Mouse (Mus musculus) left cerebral cortex, adult 11 months (tissue): ENCODE results near the gene Aplnr.
A peak's percentile ranks its signal among the peaks of the same experiment; 100 is the strongest.

Experiments used
- DNase-seq: peaks from one replicate; pipeline ENCODE4 v3.0.0; 2022; ENCODE audit warnings: low spot score

Aplnr gene

DNA sequence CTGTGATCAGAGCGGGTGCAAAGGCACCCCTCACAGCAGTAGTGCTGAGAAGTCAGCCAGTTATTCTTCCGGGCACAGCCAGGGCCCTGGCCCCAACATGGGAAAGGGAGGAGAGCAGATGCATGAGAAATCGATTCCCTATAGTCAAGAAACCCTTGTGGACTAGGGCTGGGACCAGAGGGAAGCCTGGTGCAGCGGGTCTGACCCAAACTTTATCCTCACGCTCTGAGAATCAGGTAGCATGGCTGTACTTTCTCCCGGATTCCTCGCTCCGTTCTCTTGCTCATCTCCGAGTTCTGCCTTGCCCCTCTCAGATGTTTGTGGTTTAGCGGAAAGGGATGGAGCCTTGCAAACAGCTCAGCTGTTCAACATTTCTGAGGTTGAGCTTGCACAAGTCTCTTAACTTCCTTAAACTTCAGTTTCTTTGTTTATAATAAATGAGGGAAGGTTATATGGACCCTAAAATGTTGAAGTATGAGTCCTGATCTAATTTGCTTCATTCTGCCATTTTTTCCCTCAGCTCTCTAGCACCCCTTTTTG, 1.6 kb downstream of the Aplnr start:
- DNase-seq = no peak

- DNase-seq = no peak
Measured at GRCm38 (mm10) chr2:85138143-85138542, 2.1 kb downstream of the Aplnr start.

DNA sequence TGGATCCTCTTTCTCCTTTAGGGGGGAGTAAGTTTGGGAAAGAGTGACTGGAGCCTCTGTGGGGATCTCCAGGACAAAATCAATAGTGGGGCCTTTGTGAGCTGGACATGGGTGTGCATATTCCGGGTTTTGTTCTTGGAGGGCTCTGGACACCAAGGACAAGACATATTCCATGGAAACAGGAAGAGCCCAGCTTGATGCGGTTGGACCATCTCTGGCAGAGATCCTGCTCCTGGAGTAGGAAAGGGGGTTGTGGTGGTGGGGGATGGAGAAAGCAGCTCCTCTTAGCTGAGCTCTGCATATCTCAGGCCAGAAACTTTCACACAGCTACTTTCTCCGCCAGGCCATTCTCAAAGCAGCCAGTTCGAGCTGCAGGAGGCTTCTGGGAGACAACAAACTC, 3.4 kb downstream of the Aplnr start:
- DNase-seq = no peak

- no peak for DNase-seq
Measured at GRCm38 (mm10) chr2:85139846-85140245, 3.8 kb downstream of the Aplnr start.

DNA sequence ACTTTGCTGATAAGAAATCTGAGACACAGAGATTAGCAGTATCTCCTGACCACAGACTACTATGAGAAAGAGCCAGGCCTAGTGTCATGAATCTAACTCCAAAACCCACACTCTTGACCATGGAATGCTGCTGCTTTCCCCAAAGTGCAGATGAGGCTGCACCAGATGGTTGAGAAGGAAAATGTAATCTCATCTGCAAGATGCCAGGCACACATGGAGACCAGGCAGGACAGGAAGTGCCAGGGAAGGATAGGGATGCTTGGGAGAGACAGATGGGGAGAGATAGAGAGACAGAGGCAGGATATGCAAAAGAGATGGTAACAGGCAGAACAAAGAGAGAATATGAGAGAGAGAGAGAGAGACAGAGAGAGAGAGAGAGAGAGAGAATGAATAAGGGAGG, 4.8 kb downstream of the Aplnr start:
- no peak for DNase-seq

DNA sequence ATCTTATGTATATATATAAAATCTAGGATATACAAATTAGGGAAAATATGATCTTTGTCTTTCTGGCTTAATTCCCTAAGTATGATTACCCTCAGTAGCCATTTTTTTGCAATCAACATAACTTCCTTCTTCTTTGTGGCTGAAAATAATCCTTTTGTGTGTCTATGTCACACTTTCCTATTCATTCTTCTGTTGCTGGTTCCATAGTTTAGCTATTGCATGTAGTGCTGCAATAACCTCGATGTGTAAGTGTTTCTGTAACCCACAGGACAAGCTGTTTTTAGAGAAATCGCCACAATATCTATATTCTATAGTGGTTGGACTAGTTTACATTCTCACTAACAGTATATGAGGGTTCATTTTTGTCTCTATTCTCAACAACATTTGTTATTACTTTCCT, 8.9 kb downstream of the Aplnr start:
- no peak for DNase-seq

DNA sequence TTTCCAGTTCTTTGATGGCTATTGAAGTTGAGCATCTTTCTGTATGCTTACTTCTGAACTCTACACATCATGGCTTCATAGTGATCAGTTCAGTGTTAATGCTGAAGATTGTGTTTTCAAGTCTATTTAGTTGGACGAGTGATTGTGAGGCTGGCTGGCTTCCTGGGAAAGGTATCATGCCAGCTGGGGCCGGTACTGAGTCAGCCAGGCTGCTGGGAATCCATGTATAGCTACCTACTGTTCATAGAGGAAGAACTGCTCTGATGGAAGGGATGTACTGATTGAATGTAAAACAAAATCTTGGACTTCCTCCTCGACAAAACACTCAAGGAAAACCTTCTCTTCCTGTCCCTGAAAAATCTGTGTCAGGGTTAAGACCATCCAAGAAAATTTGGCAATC, 9.3 kb downstream of the Aplnr start:
- DNase-seq = no peak

- no peak for DNase-seq
Measured at GRCm38 (mm10) chr2:85147481-85147880, 11.5 kb downstream of the Aplnr start.

- no peak for DNase-seq
Measured at GRCm38 (mm10) chr2:85150373-85150772, 14.3 kb downstream of the Aplnr start.

- peak; percentile 12 for DNase-seq
Measured at GRCm38 (mm10) chr2:85151233-85151632, 15.2 kb downstream of the Aplnr start.

- DNase-seq = no peak
Measured at GRCm38 (mm10) chr2:85155334-85155733, 19.3 kb downstream of the Aplnr start.

GRCm38 (mm10) chr2:85156136-85156535, 20.1 kb downstream of the Aplnr start:
- no peak for DNase-seq

- no peak for DNase-seq
Measured at GRCm38 (mm10) chr2:85157382-85157781, 21.4 kb downstream of the Aplnr start.

- DNase-seq = no peak
Measured at GRCm38 (mm10) chr2:85160901-85161637, 25.0 kb downstream of the Aplnr start.

- no peak for DNase-seq
Measured at GRCm38 (mm10) chr2:85161638-85162093, 25.6 kb downstream of the Aplnr start.

GRCm38 (mm10) chr2:85163311-85164047, 27.5 kb downstream of the Aplnr start:
- DNase-seq = no peak

- DNase-seq = no peak
Measured at GRCm38 (mm10) chr2:85167624-85168023, 31.6 kb downstream of the Aplnr start.

DNA sequence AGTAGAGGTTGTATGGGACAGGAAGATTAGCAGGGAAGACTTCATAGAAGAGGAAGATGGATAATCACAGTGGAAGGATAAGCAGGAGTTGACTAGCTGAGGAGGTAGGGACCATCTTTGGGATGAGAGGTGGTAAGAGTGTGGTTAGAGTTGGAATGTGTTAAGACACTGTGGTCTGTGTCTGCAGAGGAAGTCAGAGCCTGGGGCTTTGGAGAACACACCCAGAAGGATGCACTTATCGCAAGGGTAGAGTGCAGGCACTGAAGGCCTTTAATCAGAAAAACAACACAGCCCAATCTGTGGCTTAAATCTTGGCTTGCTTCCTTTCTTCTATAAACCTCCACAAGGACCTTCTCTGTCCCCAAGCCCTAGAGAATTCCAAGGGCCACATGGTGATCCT, 32.3 kb downstream of the Aplnr start:
- DNase-seq = no peak

- DNase-seq = no peak
Measured at GRCm38 (mm10) chr2:85172071-85172762, 36.2 kb downstream of the Aplnr start.

DNA sequence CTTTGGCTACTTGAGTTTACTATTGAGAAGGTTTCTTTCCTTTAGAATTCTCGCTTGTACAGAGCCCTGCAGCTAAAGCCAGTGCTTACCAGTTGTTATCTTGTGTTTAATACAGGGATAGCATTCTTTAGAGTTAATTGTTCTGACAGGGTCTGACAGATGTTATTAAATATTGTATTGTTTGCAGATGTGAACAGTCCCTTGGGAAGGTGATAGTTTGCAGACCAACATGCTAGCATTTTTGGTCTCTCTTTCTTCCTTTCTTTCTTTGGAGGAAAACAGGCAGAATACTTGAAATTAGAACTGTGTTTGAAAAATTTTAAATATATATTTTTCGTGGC, 36.7 kb downstream of the Aplnr start:
- no peak for DNase-seq

- DNase-seq = no peak
Measured at GRCm38 (mm10) chr2:85173545-85173944, 37.5 kb downstream of the Aplnr start.

GRCm38 (mm10) chr2:85178139-85178800, 42.2 kb downstream of the Aplnr start:
- no peak for DNase-seq
